Mouse (Mus musculus) hindbrain, embryonic 14.5 days (tissue): ENCODE results near the gene Eif5a. TPM values are rescaled to one million over a fixed set of nuclear protein-coding genes. Genes with fewer than 3 reads are reported as not detected.
A peak's percentile ranks its signal among the peaks of the same experiment; 100 is the strongest.

ENCODE experiments used
- ATAC-seq: fragments of 200-750 bp; cut with Nextera tagmentation; 2 replicates; pipeline ENCODE4 v1.8.0; 2017; ENCODE audit warnings: moderate number of reproducible peaks, mild to moderate bottlenecking, moderate TSS enrichment, moderate library complexity; ENCODE audit not compliant: low FRiP score
- DNase-seq: peaks from one replicate; pipeline ENCODE4 v3.0.0-alpha.2; 2015; ENCODE audit warnings: low spot score
- H3K27ac ChIP-seq: fragments of 300-500 bp; sonication (generic); 2 replicates; pipeline ENCODE4 v1.5.1; 2014; ENCODE audit warnings: mild to moderate bottlenecking, moderate library complexity
- H3K27me3 ChIP-seq: fragments of 300-500 bp; sonication (generic); 2 replicates; pipeline ENCODE4 v1.6.1; 2014; ENCODE audit warnings: mild to moderate bottlenecking, low read length, mixed read lengths; ENCODE audit not compliant: control insufficient read depth, insufficient read depth
- H3K36me3 ChIP-seq: fragments of 300-500 bp; sonication (generic); replicated peaks from 2 replicates; pipeline ENCODE4 v1.6.1; 2014; ENCODE audit not compliant: control insufficient read depth, insufficient read depth
- H3K4me1 ChIP-seq: fragments of 300-500 bp; sonication (generic); replicated peaks from 2 replicates; pipeline ENCODE4 v1.6.1; 2014; ENCODE audit warnings: antibody characterized with exemption, low read length, mixed read lengths; ENCODE audit not compliant: control insufficient read depth, insufficient read depth
- H3K4me2 ChIP-seq: fragments of 300-500 bp; sonication (generic); replicated peaks from 2 replicates; pipeline ENCODE4 v1.6.1; 2014; ENCODE audit warnings: mild to moderate bottlenecking, moderate library complexity
- H3K4me3 ChIP-seq: fragments of 300-500 bp; sonication (generic); replicated peaks from 2 replicates; pipeline ENCODE4 v1.5.1; 2014; ENCODE audit warnings: mild to moderate bottlenecking, low read length
- H3K9ac ChIP-seq: fragments of 300-500 bp; sonication (generic); 2 replicates; pipeline ENCODE4 v1.6.1; 2014
- H3K9me3 ChIP-seq: fragments of 300-500 bp; sonication (generic); 2 replicates; pipeline ENCODE4 v1.6.1; 2016; ENCODE audit warnings: low read length; ENCODE audit not compliant: control insufficient read depth
- WGBS: fragments of 180-500 bp; shearing (Covaris S2); extraction: QIAGEN DNeasy Blood & Tissue Kit; methylation state at CpG from one replicate; pipeline ENCODE4 v1.1.7; 2014; 5-methylcytosine and 5-hydroxymethylcytosine counted together
- polyA plus RNA-seq: library from polyadenylated mRNA; unstranded; fragments of >200 nt; fragmentation: Nextera tagmentation; extraction: Ambion mirVana; gene quantifications from 2 replicates; pipeline ENCODE4 v1.2.1, GENCODE M21; 2014

Gene Eif5a
- polyA plus RNA-seq, 1 experiment from 2014 or later = 1,061 TPM

- DNase-seq (no peak), ATAC-seq (no peak)
- peaks cover 29% of the 10 kb centered on the region for H3K4me1 ChIP-seq
- H3K27ac ChIP-seq = peak overlapping the region; percentile 99
- no peaks in the 10 kb centered on the region for H3K27me3 ChIP-seq
- peak overlapping the region; percentile 98 for H3K4me2 ChIP-seq
- H3K4me3 ChIP-seq = peak overlapping the region; percentile 93
- H3K9me3 ChIP-seq = no peaks in the 10 kb centered on the region
- H3K9ac ChIP-seq = peak overlapping the region; percentile 99
- H3K36me3 ChIP-seq = peaks cover 13% of the 10 kb centered on the region
- whole genome bisulfite sequencing = 28% methylated on average over 4 of the region's 4 CpGs
These were observed 21.9 kb downstream of the Eif5a start for GRCm38 (mm10) chr11:69899870-69900269.

GRCm38 (mm10) chr11:69895291-69895690 is 26.5 kb downstream of the Eif5a start, which contains the start of gene Acap1:
Gene Acap1, minus strand, starts transcription at chr11:69895539.
- no peak within 1 kb of the TSS for H3K4me2 ChIP-seq
- H3K9ac ChIP-seq = no peak within 1 kb of the TSS
- H3K9me3 ChIP-seq = no peaks in the 10 kb centered on the region
- 78% methylated on average over 4 of the region's 4 CpGs for WGBS
- H3K4me3 ChIP-seq = no peak within 1 kb of the TSS
- no peaks in the 10 kb centered on the region for H3K27me3 ChIP-seq
- ATAC-seq (no peak), DNase-seq (no peak)
- no peak within 1 kb of the TSS for H3K27ac ChIP-seq
- peaks cover 16% of the 10 kb centered on the region for H3K4me1 ChIP-seq
- no peaks in the 10 kb centered on the region for H3K36me3 ChIP-seq

GRCm38 (mm10) chr11:69894671-69895070 is 27.1 kb downstream of the Eif5a start:
- H3K9me3 ChIP-seq = no peaks in the 10 kb centered on the region
- no peaks in the 10 kb centered on the region for H3K36me3 ChIP-seq
- no peak for ATAC-seq
- H3K4me3 ChIP-seq = no peak overlapping the region
- 82% methylated on average over 5 of the region's 5 CpGs for WGBS
- H3K4me2 ChIP-seq = no peak overlapping the region
- H3K4me1 ChIP-seq = peaks cover 12% of the 10 kb centered on the region
- H3K27ac ChIP-seq = no peak overlapping the region
- H3K9ac ChIP-seq = no peak overlapping the region
- no peak for DNase-seq
- no peaks in the 10 kb centered on the region for H3K27me3 ChIP-seq

GRCm38 (mm10) chr11:69891482-69891881 is 30.3 kb downstream of the Eif5a start:
- DNase-seq (no peak), ATAC-seq (no peak)
- WGBS = 67% methylated on average over 4 of the region's 4 CpGs
- H3K4me3 ChIP-seq = no peak overlapping the region
- H3K27ac ChIP-seq = no peak overlapping the region
- no peaks in the 10 kb centered on the region for H3K27me3 ChIP-seq
- H3K9ac ChIP-seq = no peak overlapping the region
- H3K4me1 ChIP-seq = no peaks in the 10 kb centered on the region
- H3K9me3 ChIP-seq = no peaks in the 10 kb centered on the region
- H3K4me2 ChIP-seq = no peak overlapping the region
- no peaks in the 10 kb centered on the region for H3K36me3 ChIP-seq

- DNase-seq (no peak), ATAC-seq (no peak)
- H3K36me3 ChIP-seq = no peaks in the 10 kb centered on the region
- no peak overlapping the region for H3K4me3 ChIP-seq
- H3K4me2 ChIP-seq = no peak overlapping the region
- WGBS = 75% methylated on average over 8 of the region's 8 CpGs
- no peak overlapping the region for H3K9ac ChIP-seq
- H3K27me3 ChIP-seq = peaks cover 4% of the 10 kb centered on the region; the same call in 1 of the 2 replicates
- H3K4me1 ChIP-seq = no peaks in the 10 kb centered on the region
- no peaks in the 10 kb centered on the region for H3K9me3 ChIP-seq
- no peak overlapping the region for H3K27ac ChIP-seq
These were observed 34.7 kb downstream of the Eif5a start for GRCm38 (mm10) chr11:69886907-69887635.

- ATAC-seq (no peak), DNase-seq (no peak)
- no peaks in the 10 kb centered on the region for H3K9me3 ChIP-seq
These were observed 37.1 kb downstream of the Eif5a start for GRCm38 (mm10) chr11:69884663-69885062.

GRCm38 (mm10) chr11:69884240-69884639 is 37.5 kb downstream of the Eif5a start:
- Histone ChIP-seq H3K4me3 (no peak overlapping the region), H3K9me3 (no peaks in the 10 kb centered on the region), H3K4me2 (no peak overlapping the region), H3K9ac (no peak overlapping the region), H3K27ac (no peak overlapping the region), H3K4me1 (peaks cover 16% of the 10 kb centered on the region; the same call in 1 of the 2 replicates), H3K27me3 (peaks cover 15% of the 10 kb centered on the region), H3K36me3 (no peaks in the 10 kb centered on the region)
- WGBS = 83% methylated on average over 9 of the region's 9 CpGs
- DNase-seq (no peak), ATAC-seq (no peak)

More at GRCm38 (mm10) chr11:69884663-69885062, 37.1 kb downstream of the Eif5a start:
- H3K9ac ChIP-seq = no peak overlapping the region
- 79% methylated on average over 8 of the region's 8 CpGs for WGBS
- H3K27me3 ChIP-seq = peaks cover 15% of the 10 kb centered on the region
- H3K4me3 ChIP-seq = no peak overlapping the region
- H3K36me3 ChIP-seq = no peaks in the 10 kb centered on the region
- peaks cover 16% of the 10 kb centered on the region; the same call in 1 of the 2 replicates for H3K4me1 ChIP-seq
- no peak overlapping the region for H3K4me2 ChIP-seq
- no peak overlapping the region for H3K27ac ChIP-seq

GRCm38 (mm10) chr11:69883527-69884151 is 38.1 kb downstream of the Eif5a start:
- H3K36me3 ChIP-seq = no peaks in the 10 kb centered on the region
- ATAC-seq (no peak), DNase-seq (no peak)
- no peak overlapping the region for H3K27ac ChIP-seq
- no peak overlapping the region for H3K4me3 ChIP-seq
- H3K9me3 ChIP-seq = no peaks in the 10 kb centered on the region
- no peak overlapping the region for H3K9ac ChIP-seq
- no peak overlapping the region for H3K4me2 ChIP-seq
- H3K4me1 ChIP-seq = peaks cover 16% of the 10 kb centered on the region; the same call in 1 of the 2 replicates
- peaks cover 15% of the 10 kb centered on the region for H3K27me3 ChIP-seq
- WGBS = 89% methylated on average over 8 of the region's 8 CpGs

GRCm38 (mm10) chr11:69883066-69883465 is 38.7 kb downstream of the Eif5a start:
- 63% methylated on average over 4 of the region's 4 CpGs for whole genome bisulfite sequencing
- ATAC-seq (no peak), DNase-seq (no peak)
- Histone ChIP-seq H3K27me3 (peaks cover 15% of the 10 kb centered on the region), H3K9me3 (no peaks in the 10 kb centered on the region), H3K4me2 (no peak overlapping the region), H3K36me3 (no peaks in the 10 kb centered on the region), H3K4me3 (no peak overlapping the region), H3K27ac (no peak overlapping the region), H3K4me1 (peaks cover 16% of the 10 kb centered on the region; the same call in 1 of the 2 replicates), H3K9ac (no peak overlapping the region)
